Mouse (Mus musculus) layer of hippocampus, adult 11-12 months (tissue): ENCODE results near the gene Cog5.

ENCODE experiments used
- DNase-seq: peaks from one replicate; pipeline ENCODE4 v3.0.0; 2022; ENCODE audit warnings: low spot score

Gene Cog5

DNA sequence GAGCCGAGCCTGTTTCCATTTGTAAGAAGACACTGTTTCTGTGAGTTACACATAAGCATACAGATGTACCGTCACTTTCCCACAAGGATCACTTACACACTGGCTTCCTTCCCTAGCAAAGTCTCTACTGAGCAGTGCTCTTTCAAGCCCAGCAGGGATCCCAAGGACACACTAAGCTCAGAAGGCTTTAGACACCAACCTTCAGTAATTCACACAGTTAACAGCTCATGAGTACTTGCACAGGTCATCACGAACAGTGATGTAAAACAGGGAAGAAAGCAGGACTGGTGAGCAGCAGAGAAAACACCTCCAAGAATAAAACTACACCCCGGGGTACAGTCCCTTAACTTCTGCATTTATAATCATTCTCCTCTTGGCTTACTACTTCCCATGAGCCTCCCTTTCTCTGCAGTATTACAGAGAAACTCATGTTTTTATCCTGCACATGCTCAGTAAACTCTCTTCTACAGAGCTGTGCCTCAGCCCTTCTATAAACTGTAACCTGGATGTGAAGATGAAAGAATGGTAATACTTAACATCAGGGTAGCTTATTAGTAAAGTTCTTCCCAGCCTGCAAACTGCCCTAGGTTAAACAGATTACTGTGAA is 283.8 kb downstream of the Cog5 start:
- no peak for DNase-seq

DNA sequence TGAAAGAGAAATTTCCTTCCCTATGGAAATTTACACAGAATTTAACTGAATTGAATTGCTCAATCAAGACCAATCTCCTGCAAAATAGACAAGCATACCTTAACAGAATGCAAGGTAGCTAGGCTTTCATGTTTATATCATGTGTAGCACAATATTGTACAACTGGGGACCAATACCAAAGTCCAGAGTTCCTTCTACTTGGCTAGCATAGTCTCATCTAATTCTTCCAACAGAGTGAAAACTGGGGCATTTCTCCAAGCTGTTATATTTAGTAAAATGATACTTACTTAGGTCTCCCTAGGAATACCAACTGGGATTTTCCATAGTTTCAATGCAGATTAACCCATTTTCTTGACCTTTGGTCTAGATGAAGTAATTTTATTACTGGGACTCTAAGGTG is 284.4 kb downstream of the Cog5 start:
- DNase-seq: no peak

DNA sequence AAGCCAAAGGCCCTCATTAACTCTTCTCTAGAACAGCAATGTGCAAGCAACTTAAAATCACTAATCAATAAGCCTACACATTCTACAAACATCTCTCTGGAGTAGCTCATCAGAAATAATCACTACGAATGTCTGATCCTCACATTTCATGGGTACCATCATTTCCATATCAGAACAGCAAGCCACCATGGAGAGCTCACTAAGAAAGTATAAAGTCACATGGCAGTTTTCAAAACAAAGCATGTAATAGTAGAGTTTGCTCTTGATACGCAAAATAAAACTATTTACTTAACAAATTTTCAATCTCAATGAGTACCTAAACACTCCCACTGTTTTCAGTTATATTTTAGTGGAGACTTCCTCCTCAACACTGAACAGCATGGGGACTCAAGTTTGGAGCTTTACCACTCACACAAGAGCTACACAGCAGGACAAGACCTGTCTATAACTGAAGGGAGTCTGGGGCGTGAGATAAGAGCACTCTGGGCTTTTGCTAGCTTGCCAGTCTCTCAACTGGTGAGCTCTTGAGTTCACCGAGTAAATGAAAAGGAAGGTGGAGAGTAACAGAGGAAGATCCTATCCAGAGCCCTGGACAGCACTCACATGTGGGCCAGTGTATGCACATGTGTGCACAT is 288.5 kb downstream of the Cog5 start:
- DNase-seq: no peak

DNA sequence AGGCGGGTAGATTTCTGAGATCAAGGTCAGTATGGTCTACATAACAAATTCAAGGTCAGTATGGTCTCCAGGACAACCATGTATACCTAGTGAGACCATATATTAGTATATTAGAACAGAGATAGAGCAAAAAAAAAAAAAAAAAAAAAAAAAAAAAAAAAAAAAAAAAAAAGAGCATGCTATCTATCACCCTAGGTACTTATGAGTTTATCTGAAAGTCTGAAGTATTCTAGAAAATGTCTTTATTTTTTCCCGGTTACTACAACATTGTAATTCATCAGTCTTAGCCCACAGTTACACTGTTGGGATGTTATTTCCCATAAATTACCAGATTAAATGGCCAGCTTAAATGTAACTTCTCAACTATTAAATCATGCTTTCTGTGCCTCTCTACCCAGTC is 289.7 kb downstream of the Cog5 start:
- DNase-seq: no peak

DNA sequence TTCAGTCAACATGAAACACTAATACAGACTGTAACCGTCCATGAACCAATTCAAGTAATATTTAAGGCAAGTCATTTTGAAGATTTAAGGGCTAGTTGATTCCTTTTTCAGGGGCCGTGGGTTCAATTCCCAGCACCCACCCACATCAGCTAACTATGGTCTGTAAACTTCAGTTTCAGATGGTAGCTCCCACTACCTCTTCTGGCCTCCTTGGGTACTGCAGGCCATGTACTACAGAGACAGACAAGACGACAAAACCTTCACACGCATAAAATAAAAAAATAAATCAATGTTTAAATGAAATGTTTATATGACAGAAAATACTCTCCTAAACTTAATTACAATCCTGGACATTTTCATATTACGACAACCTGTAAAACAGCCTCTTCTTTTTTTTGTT is 292.8 kb downstream of the Cog5 start:
- no peak for DNase-seq

DNA sequence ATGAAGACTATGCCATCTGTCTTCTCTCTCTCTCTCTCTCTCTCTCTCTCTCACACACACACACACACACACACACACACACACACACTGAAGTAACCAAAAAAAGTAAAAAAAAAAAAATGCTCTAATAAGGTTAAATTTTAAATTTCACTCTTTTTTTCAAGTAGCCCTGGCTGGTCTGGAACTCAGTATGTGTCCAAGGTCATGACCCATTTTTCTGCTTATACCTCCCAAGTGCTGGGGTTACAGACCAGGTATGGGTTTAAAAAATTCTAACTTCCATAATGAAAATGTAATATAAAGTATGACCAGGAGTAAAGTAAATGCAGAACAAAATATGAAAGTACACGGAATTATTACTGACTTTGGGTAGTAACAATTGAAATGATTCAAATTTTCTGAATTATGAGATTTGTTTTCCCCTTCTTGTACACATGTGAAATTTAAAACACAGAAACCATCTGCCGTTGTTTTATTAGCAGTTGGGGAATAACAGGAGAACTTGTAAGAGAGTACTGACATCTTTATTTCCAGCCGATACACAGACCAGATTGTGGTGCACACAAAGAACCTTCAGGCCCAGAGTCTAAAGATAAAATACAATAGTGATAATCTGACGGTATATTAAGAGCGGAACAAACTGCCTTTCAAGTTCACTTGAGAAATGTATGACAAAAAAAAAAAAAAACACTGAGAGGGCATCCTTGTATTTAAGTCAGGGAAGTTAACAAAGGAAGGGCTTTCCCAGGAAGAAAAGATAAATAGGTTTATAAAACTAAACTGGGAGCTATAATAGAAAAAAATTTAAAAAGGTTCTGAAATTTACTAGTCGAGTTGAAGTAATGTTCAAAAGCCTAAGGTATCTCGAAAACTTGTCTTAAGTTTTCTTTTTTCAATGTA is 293.7 kb downstream of the Cog5 start:
- DNase-seq: no peak

DNA sequence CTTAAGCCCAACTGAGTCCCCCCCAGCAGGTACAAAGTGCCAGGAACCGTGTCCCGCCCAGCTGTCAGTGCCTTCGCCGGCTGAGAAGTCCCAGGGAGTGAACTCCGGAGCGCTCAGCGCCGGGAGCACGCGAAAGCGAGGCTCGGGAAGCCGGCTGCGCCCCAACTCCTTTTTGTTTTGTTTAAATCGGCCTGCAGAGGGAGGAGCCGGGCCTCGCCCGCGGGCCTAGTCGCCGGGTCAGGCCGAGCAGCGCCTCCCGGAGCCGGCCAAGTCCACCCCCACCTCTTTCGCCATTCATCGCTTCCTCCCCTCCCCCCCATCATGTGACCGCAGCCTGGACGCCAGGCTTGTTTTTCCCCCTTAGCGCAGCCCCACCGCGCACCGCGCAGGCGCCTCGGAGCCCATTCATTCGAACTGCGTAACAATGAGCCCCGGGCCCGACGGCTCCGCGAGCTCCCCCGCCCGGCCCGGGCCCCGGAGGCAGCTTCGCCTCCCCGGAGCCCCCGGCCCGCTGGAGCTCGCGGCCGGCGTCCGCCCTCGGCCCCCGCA is 294.6 kb downstream of the Cog5 start:
- peak; percentile 93 for DNase-seq

DNA sequence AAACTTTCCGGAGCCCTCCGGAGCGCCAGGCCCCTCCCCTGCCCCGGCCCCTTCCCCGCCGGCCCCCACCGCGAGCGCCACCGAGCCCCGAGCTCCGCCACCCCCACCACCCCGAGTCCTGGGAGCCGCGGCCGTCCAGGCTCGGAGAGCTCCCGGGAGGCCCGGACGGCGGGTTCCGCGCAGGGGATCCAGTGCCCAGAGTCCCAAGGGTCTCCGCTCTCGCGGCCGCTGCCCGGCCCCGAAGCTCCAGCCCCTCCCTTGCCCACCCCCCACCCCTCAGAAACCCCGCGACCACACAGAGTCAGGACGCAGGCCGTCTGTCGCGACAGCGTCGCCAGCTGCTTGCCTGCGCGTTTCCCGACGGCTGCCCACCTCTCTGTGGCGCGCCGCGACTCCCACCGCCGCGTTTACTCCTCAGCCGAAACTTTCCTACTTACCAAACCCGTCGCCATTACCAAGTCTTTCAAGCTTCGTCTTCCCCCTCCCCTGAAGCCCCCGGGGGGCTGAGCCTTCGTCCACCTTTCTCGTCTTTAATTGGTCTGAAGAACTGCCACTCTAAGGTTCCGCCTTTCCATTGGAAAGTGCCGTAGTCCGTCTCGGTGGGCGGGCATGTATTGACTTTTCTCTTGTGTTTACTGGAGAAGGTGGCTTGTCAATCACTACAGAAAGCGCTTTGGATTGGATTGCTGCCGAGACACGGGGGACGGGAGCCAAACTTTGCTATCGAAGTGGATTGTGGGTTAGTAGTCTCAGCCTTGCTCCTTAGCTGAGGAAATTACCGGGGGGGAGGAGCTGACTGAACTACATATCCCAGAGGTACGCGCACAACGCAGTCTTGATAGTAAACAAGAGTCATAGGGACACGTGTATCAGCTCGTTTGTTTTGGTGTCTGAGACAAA is 295.3 kb downstream of the Cog5 start, which contains the start of gene Hbp1:
TSS of gene Hbp1 (minus strand) at position 777 of the 900 bp plus-strand sequence.
- peak; percentile 100 for DNase-seq

DNA sequence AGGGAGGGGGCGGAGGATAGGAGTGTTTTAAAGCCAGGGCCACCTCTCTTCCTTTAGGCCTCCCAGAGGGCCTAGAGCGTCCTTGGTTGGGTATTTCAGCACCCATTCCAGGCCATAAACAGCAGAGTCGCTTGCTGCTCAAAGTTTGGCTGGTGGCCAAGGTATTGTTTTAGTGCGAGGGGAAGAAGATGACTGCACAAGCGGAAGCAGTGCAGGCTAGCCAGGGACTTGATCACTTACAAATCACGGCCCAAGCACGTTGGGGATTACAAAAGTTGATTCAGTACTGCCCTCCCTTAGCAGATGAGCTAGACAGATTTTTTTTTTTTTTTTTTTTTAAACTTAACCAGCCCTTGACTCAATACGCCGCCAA is 296.0 kb downstream of the Cog5 start:
- no peak for DNase-seq

DNA sequence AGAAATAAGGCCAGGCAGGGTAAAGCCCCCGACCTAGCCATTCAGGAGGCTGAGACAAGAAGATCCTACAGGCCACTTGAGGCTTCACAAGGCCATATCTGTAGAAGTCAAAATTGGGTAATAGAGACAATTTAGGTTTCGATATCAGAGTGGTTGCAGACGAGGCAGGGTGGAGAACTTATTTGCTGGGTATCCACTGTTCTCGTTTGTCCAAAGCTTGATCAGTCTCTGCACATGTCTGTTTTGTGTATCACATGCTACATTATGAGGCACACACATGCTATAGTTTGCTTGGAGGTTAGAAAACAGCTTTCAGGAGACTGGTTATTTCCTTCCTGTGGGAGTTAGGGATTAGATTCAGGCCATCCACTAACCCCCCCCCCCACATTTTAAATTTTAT is 301.2 kb downstream of the Cog5 start:
- DNase-seq: no peak

DNA sequence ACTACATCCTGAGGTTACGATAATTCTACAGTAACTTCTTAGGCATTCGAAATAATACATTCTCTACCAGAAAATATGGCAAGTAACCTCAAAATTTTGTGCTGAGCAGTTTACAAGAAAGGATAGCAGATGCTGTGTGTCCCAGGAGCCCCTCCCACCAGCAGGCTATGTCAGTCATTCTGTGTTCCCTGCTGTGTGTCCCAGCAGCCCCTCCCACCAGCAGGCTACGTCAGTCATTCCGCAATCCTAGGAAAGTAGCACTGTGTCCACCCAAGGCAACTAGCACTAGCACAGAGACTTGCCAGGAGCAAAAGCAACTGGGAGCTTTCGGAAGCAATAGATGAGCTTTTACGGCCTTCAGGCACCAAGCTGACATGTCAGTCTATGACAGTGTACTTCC is 309.4 kb downstream of the Cog5 start:
- peak; percentile 51 for DNase-seq

DNA sequence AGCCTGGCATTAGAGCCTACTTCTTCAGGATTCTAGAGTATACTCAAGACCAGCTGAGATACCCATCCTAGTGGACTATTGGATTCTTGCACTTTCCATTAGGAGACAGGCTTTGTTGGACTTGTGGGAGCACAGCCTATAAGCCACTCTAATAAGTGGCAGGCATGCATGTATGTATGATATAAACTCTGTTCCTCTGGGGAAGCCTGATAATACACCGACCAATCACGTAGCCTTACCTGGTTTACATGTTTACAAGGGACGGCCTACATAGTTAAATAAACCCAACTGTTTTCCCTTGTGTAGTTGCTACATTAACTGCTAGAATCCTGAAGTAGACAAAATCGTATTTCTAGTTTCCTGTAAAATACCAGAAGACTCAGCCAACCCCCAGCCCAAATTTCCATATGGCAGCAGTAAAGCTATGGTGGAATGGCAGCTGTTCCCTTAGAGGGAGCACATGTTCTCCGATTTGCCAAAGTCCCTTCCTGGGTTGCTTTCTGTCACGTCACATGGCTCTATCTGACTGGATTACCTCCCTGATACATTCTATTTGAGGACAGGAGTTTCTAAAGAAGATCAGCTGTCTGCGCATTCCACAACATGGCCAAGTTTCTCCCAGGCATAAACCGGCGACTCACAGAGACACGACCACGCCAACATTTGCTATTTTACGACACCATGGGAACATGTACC is 311.0 kb downstream of the Cog5 start:
- DNase-seq: peak; percentile 41

DNA sequence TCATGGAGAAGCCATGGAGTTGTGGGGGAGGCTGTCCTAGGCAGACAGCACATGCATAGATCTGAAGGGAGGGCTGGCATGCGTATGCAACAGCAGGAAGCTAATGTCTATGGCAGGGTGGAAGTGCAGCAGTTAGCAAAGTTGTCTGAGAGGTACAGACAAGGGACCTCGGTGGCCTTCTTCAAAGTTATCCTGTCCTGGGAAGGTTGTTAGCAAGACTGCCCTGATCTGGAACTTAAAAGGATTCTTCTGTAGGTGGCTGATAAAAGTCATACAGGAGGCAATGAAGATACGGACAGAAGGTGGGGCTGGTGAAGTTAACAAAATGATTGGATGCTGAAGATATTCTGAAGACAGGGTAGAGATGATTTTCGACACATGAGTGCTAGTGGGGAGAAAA is 311.7 kb downstream of the Cog5 start:
- DNase-seq: no peak

DNA sequence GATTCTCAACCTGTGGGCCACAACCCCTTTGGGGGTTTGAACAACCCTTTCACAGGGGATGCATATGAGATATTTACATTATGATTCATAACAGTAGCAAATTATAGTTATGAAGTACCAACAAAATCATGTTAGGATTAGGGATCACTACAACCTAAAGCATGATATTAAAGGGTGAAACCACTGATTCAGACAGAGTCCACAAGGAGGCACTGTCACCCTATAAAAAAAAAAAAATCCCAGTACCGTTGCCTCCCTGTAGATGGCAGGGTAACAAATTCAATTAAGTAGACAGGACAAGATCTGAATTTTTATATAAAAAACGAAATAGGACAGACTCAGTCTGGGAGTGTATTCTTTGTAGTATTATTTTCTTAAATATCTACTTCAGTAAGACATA is 312.9 kb downstream of the Cog5 start:
- DNase-seq: peak; percentile 63

DNA sequence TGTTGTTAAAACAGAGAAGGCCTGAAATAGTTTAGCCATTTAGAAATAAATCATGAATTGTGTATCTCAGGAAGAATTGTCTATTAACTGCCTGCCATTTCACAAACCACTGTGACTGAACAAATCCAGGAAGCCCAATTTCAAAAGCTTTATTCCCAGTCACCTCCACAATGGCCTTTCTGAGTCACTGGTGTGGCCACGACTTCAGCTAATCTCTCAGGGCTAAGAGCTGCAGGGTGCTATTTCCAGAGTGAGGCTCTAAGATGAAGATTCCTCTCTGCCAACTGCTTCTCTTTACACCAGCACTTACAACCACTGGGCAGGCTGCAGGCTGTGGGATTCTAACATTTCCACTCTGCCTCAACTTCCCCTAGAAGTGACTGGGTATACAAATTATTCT is 314.4 kb downstream of the Cog5 start:
- no peak for DNase-seq

DNA sequence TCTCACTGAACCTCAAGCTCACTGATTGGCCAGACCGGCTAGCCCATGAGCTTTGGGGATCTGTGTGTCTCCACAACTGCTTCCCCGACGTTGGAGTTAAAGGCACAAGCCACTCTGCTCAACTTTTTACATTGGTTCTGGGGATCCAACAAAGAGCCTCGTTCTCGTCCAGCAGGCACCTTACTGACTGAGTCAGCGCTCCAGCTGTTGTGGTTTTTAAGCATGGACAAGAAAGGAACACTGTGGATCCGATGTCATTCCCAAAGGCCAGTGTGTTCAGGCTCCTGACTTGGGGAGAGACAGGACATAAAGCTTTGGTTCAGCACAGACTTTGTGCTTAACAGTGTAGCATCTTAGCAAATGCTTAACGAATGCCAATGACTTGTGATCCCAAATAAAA is 316.9 kb downstream of the Cog5 start:
- no peak for DNase-seq

DNA sequence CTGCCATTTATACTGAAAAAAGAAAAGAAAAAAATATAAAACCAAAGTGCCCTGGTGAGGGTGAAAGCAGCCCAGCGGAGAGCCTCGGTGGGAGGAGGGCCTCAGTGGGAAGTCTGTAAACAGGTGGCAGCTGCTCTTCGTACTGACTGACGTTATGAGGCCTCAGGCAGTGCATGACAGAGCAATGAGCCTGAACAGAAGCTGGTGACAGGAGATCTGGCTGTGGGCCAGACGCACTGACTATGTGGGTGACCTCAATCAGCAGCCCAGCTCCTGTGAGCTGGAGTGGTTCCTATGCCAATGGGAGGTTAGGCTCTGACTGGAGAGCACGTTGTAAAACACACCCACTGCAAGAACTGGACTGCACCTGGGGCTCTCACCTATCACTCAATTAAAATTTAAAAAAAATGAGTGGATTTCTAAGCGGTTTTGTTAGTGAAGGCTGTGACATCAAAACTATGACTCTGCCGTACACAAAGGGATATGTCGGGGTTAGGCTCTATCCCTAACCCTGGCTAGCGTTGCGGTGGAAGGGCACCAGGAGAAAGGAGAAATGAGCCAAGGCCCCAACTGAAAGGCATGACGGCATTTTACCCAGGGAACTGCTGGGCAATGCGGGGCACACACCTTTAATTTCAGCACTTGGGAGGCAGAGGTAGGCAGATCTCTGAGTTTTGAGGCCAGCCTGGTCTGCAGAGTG is 319.0 kb downstream of the Cog5 start:
- DNase-seq: peak; percentile 76

DNA sequence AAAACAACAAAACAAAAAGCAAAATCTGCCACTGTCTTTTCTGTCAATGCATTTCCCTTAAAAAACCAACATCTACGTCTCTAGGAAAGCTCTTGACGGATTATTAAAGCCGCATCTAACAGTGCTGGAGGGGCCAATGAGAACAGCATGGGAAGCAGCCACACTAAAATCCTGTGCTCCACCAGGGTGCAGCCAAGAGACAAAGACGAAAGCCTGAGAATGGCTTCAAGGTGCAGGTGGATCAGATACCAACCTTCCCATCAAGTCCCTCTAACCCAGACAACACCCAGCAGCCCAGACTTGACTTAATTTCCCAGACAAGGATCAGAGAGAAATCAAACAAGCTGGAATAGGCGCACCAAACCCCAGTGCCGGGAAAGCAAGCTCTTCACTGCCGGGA is 321.9 kb downstream of the Cog5 start:
- peak; percentile 22 for DNase-seq

DNA sequence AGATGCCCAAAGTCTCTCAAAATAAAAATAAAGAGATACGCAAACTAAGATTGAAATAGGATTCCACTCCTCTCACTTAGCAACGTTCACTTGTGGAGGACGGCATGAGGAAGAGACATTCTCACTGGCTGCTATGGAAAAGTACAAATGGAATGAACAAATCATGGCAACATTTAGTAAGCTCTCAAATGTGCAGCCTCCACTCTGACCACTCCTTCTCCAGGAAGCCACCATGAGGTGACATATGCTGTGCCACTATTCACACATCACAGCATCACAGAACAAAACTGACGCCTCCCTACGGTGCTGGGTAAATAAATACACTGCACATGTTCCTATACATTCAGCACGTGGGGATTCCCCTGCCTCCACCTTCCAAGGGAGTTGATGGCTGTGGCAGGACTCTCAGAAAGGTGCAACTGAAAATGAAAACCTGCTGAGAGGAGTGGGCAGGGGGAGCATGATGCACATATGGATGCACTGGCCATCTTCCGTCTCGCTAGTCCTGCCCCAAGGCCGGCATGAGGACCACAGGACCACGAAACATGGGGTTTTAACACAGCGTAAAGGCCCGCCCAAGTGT is 323.0 kb downstream of the Cog5 start:
- no peak for DNase-seq

DNA sequence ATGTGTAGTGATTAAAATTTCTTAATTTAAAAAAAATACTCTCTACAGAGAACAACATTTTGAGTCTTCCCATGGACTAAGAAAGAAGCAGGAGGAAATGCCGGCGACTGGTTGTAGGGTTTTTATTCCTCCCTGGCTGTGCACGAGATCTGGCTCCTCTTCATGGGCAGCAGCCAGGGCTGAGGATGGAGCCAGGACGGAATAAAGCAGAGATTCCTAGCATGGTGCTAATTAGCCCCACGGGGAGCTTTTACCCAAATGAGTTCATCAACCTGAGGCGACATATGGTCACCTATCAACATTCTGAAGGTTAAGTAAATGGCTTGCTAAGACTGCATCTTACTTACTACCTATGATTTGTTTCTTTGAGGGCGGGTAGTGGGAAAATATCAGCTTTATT is 328.6 kb downstream of the Cog5 start:
- DNase-seq: no peak
